Mouse (Mus musculus) spleen, postnatal 14 days (tissue): ENCODE data around the gene Grm8.

ENCODE experiments used
- DNase-seq, 2 experiments: peaks; one replicate each; pipeline ENCODE4 v3.0.0; 2021 to 2022; ENCODE audit warnings: low spot score in 2 of 2

Grm8 gene

GRCm38 (mm10) chr6:28042339-28042738, 92.6 kb downstream of the Grm8 start:
- no peak for DNase-seq

DNA sequence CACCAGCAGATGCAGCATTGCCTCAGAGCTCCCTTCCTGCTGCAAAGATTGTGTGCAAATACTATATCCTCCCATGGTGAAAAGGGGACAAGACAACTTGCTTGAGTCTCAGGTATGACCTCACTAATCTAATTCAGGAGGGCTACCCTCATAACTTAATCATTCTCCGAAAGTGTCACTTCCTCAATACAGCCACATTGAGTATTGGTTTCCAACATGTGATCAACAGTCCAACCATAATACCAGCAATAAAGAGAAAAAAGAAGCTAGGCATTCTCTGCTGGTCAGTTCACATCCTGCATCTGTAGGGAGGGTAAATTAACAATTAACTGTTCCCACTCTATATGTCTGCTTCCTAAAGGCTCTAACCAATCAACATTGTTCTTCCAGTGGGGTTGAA, 94.2 kb downstream of the Grm8 start:
- no peak for DNase-seq

GRCm38 (mm10) chr6:28032006-28032405, 103.0 kb downstream of the Grm8 start:
- DNase-seq = no peak

GRCm38 (mm10) chr6:28017653-28018052, 117.3 kb downstream of the Grm8 start:
- no peak for DNase-seq

DNA sequence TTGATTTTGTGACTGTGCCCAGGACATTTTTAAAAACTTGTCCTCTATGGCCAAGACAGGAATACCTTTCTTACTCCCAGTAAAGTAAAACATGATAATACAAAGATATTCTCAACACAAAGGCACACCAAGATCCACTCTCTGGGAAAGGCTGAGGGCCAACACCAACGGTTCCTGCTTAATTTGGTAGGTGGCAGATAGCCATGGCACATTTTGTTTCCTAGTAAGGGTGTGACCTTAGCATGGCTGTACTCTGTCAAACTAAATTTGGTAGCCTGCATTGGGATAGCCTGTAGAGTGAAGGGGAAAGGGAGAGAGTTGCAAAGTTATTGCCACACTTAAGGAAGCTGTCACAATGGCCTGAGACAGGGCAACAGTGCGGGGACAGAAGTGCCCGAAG, 128.0 kb downstream of the Grm8 start:
- DNase-seq = no peak

DNA sequence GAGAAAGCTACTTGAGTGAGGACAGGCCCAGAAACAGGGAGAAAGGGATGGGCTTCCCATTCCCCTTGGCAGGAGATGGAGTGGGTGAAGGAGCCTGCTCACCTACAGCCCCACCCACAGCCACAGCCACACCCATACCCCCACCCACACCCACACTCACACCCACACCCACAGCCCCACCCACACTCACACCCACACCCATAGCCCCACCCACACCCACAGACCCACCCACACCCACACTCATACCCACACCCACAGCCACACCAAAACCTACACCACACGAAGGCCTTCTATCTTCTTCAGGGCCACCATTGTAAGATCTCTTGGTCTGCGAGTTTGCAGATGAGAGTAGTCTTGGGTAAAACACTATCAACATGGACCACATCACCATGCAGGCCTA, 137.7 kb downstream of the Grm8 start:
- no peak for DNase-seq

GRCm38 (mm10) chr6:27991241-27991640, 143.7 kb downstream of the Grm8 start:
- no peak for DNase-seq

DNA sequence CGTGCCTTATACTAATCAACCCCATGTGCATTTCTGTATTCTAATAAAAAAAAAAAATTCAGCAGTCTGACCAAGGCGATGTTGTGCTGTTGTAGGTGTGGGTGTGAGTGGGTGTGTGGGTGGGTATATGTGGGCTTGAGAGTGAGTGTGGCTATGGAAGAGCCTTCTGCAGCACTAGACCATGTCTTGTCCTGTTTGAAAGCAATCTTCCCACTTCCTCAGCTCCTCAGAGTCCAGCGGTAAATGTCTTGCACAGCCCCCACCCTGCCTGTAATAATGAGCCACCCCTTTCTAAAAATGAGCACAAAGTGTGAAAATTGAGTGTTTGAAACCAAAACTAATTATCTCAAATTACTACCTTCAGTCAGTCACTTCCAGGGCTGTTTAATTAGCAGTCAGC, 152.4 kb downstream of the Grm8 start:
- no peak for DNase-seq

DNA sequence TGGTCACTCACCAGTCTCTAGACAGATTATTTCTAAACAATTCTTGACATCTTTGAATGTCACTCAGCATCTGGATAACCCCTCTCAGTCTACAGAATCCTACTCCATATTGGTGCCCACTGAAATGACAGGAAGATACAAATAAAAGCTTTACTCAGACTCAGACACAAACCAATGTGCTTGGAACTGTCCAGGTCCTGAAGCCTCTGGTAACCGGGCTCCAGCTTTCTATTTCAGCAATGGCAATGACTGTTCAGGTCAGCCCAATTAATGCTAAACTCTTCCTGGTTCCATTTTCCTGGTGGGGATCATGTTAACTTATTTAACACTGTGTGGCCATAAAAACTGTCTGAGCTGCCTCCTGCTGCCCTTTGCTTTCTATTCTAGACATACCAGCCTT, 153.0 kb downstream of the Grm8 start:
- no peak for DNase-seq

DNA sequence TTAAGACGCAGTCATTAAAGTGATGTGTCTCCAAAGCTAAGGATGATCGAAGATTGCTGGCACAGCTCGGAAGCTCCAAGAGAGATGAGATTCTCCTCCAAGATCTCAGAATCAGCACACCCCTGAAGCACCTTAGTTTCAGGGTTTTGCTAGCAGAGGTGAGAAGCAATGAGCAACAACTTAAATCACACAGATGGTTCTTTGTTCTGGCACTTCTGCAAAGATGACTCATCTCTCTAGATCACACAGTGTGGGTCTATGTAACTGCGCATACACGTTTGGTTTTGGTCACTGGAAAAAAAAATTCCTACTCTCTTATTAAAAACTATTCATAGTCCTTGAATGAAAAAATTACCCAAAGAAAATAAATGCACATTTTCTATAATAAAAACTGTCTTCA, 157.6 kb downstream of the Grm8 start:
- DNase-seq = no peak

- DNase-seq = no peak
Measured at GRCm38 (mm10) chr6:27968859-27969258, 166.1 kb downstream of the Grm8 start.

- no peak for DNase-seq
Measured at GRCm38 (mm10) chr6:27967037-27967436, 167.9 kb downstream of the Grm8 start.

DNA sequence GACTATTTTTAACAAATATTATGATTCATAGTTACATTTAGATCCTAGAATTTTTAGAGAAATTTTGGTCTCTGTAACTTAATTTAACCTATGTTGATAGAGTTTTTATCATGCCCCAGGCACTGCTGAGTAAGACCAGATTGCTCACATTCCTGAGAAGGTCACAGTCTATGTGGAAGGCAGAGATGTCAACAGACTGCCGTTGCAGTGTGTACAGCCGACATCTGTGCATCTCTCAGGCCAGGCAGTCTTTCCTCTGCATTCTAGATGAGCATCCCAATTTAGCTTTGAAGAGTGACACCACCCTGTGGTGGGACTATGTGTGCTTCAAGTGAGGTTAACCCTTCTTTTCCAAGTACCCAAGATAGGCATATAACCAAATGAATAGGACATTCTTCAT, 169.7 kb downstream of the Grm8 start:
- no peak for DNase-seq

DNA sequence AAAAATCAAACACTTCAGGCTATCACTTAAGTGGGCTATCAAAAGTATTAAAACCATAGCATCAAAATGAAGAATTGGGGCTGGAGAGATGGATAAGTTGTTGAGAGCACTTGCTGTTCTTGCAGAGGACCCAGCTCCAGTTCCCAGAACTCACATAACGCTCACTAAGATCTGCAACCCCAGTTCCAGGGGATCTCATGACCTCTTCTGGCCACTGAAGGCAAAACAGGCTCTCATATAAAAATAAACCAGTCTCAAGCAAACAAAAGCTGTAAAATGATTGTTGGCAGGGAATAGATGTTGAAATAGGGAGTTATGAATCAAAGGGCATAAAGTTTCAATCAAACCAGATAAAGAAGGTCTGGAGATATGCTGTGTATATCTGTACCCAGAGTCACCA, 171.1 kb downstream of the Grm8 start:
- no peak for DNase-seq

- no peak for DNase-seq
Measured at GRCm38 (mm10) chr6:27956278-27956857, 178.6 kb downstream of the Grm8 start.

DNA sequence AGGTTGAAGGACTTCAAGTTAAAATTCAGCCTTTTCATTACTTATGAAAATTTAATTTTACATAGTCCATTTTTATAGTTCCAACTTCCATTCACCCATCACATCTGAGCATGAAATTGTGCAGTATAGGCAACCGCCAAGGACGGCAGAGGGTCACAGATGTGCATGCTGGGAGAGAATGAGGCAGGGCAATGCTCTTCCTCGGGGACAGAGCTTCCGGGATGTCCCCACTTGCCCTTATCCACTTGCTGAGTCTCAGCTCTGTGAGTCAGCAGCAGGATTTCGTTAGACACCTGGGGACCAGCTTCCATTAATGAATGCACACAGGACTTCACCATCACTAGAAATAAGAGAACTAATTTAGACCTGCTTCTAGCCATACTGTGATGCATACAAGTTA, 183.5 kb downstream of the Grm8 start:
- no peak for DNase-seq

GRCm38 (mm10) chr6:27928058-27928457, 206.9 kb downstream of the Grm8 start:
- DNase-seq = no peak

DNA sequence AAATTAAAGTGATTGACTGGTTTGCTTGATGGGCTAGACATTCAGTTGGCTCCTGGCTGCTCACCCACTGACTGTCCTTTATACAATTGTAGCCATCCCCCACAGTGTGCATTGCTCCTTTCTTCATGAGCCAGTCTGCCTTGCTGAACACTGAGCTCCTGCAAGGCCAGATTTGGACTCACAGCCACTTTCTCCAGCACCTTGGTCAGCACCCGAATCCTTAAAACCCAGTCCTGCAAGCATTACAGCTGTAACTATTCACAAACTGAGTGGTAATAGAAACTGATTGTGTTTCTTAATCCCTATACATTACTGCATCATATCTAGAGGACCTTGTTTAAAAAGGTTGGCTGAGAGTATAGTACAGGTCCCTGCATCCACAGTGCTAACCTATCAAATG, 221.7 kb downstream of the Grm8 start:
- no peak for DNase-seq

- DNase-seq = no peak
Measured at GRCm38 (mm10) chr6:27904358-27904757, 230.6 kb downstream of the Grm8 start.

DNA sequence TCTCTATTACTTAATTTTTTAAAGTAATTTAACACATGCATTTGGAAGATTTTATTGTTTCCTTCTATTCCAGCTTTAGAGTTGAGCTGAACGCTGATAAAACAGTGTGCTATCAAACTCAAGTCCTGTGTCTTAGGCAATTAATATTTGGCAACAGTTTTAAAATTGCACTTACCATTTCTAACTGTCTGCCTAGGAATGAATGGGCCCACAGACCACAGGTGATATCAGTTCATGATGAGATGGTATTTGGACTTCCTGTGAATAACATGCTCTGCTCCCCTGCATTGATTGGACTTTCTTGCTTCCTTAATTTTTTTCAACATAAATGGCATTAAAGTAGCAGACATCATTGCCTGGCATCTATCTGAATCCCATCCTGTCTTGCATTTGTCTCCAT, 232.8 kb downstream of the Grm8 start:
- DNase-seq = no peak

- no peak for DNase-seq
Measured at GRCm38 (mm10) chr6:27901396-27901795, 233.6 kb downstream of the Grm8 start.

DNA sequence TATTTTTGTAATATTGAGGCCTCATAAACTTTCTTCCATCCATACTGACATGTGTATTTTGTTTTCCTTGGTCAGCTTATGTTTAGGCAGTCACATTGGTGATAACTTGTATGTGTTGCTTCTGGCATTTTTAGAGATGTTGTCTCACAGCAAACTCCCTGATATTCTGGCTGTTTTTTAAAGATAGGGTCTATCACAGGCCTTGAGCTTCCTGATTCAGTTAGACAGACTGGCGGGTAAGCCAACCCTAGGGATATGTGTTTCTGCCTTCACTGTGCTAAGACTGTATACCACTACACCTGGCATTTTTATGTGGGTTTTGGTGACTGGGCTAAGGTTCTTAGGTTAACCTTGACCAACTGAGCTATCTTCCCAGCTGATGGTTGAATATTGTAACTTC, 239.8 kb downstream of the Grm8 start:
- no peak for DNase-seq

GRCm38 (mm10) chr6:27892886-27893285, 242.1 kb downstream of the Grm8 start:
- DNase-seq = no peak

- DNase-seq = no peak
Measured at GRCm38 (mm10) chr6:27888391-27888790, 246.6 kb downstream of the Grm8 start.

GRCm38 (mm10) chr6:27887922-27888321, 247.1 kb downstream of the Grm8 start:
- no peak for DNase-seq
